Mouse (Mus musculus): ENCODE measurements around the gene Clcnkb. TPM values are rescaled to one million over a fixed set of nuclear protein-coding genes. Genes with fewer than 3 reads are reported as not detected.

Clcnkb gene
- polyA plus RNA-seq, 1 experiment, result 0.23 TPM

GRCm38 (mm10) chr4:141420886-141421285 is 5.1 kb upstream of the Clcnkb start:
- TF ChIP-seq MAX (IDR thresholded peaks at IDR 0.05; ENCODE audit: low read depth) (no peak), POLR2A (IDR thresholded peaks at IDR 0.05; ENCODE audit: insufficient read length, low read depth) (no peak), TCF3 (IDR thresholded peaks at IDR 0.05; ENCODE audit: insufficient read length, low read depth) (no peak), USF1 (IDR thresholded peaks at IDR 0.05; ENCODE audit: low read depth) (no peak), E2F4 (IDR thresholded peaks at IDR 0.05; ENCODE audit: insufficient read depth) (no peak), SRF (IDR thresholded peaks at IDR 0.05; ENCODE audit: control insufficient read depth, insufficient read length, low read depth) (no peak), MYOD1 (IDR thresholded peaks at IDR 0.05; ENCODE audit: control insufficient read depth in 1 of 3, insufficient read length in 2 of 3, low read depth in 2 of 3) (no peak)
- Histone ChIP-seq H3ac (ENCODE audit: control insufficient read depth, insufficient read length) (no peak overlapping the region), H3K27me3 (ENCODE audit: control insufficient read depth, insufficient read depth, insufficient read length) (no peaks in the 10 kb centered on the region), H3K4me2 (ENCODE audit: low read depth) (no peak overlapping the region), H3K79me2 (ENCODE audit: control insufficient read depth, insufficient read depth) (no peaks in the 10 kb centered on the region), H3K36me3 (ENCODE audit: control insufficient read depth, insufficient read depth) (no peaks in the 10 kb centered on the region), H3K4me3 (no peak overlapping the region)

GRCm38 (mm10) chr4:141420192-141420829 is 4.5 kb upstream of the Clcnkb start, which contains the start of gene Hspb7:
Hspb7 (plus strand) TSS chr4:141420779.
- H3K4me3 ChIP-seq, result peak within 1 kb of the TSS; percentile 8
- H3K36me3 ChIP-seq (ENCODE audit: control insufficient read depth, insufficient read depth), result no peaks in the 10 kb centered on the region
- no peaks in the 10 kb centered on the region for H3K79me2 ChIP-seq (ENCODE audit: control insufficient read depth, insufficient read depth)
- H3K27me3 ChIP-seq (ENCODE audit: control insufficient read depth, insufficient read depth, insufficient read length), result no peaks in the 10 kb centered on the region
- H3ac ChIP-seq (ENCODE audit: control insufficient read depth, insufficient read length), result no peak within 1 kb of the TSS
- TF ChIP-seq MYOD1 (IDR thresholded peaks at IDR 0.05; ENCODE audit: control insufficient read depth in 1 of 3, insufficient read length in 2 of 3, low read depth in 2 of 3) (peak in 1 of 3 experiments; percentile 10), REST (IDR thresholded peaks at IDR 0.05; ENCODE audit: insufficient read depth, insufficient read length) (no peak)
- H3K4me2 ChIP-seq (ENCODE audit: low read depth), result peak within 1 kb of the TSS; percentile 48

- no peaks in the 10 kb centered on the region for H3K36me3 ChIP-seq (ENCODE audit: control insufficient read depth, insufficient read depth)
- no peak overlapping the region for H3K4me3 ChIP-seq
- peak overlapping the region; percentile 27 for H3K4me2 ChIP-seq (ENCODE audit: low read depth)
- H3ac ChIP-seq (ENCODE audit: control insufficient read depth, insufficient read length), result no peak overlapping the region
- TF ChIP-seq USF1 (IDR thresholded peaks at IDR 0.05; ENCODE audit: low read depth) (no peak), TCF3 (IDR thresholded peaks at IDR 0.05; ENCODE audit: insufficient read length, low read depth) (no peak), SRF (IDR thresholded peaks at IDR 0.05; ENCODE audit: control insufficient read depth, insufficient read length, low read depth) (no peak), MYOD1 (IDR thresholded peaks at IDR 0.05; ENCODE audit: control insufficient read depth in 1 of 3, insufficient read length in 2 of 3, low read depth in 2 of 3) (peak in 1 of 3 experiments; percentile 6), REST (IDR thresholded peaks at IDR 0.05; ENCODE audit: insufficient read depth, insufficient read length) (no peak), POLR2AphosphoS2 (IDR thresholded peaks at IDR 0.05; ENCODE audit: insufficient read length, low read depth) (no peak), POLR2A (IDR thresholded peaks at IDR 0.05; ENCODE audit: insufficient read length, low read depth) (no peak), MYOG (IDR thresholded peaks at IDR 0.05; ENCODE audit: control insufficient read depth in 1 of 3, insufficient read depth in 1 of 3, insufficient read length in 2 of 3, low read depth in 2 of 3) (peak in 1 of 3 experiments; percentile 1)
- H3K79me2 ChIP-seq (ENCODE audit: control insufficient read depth, insufficient read depth), result no peaks in the 10 kb centered on the region
- no peaks in the 10 kb centered on the region for H3K27me3 ChIP-seq (ENCODE audit: control insufficient read depth, insufficient read depth, insufficient read length)
These were observed 3.8 kb upstream of the Clcnkb start for GRCm38 (mm10) chr4:141419398-141420191.

- Histone ChIP-seq H3K27me3 (ENCODE audit: control insufficient read depth, insufficient read depth, insufficient read length) (no peaks in the 10 kb centered on the region), H3K36me3 (ENCODE audit: control insufficient read depth, insufficient read depth) (no peaks in the 10 kb centered on the region), H3ac (ENCODE audit: control insufficient read depth, insufficient read length) (no peak overlapping the region), H3K79me2 (ENCODE audit: control insufficient read depth, insufficient read depth) (no peaks in the 10 kb centered on the region), H3K4me2 (ENCODE audit: low read depth) (no peak overlapping the region), H3K4me3 (no peak overlapping the region)
- TF ChIP-seq POLR2A (IDR thresholded peaks at IDR 0.05; ENCODE audit: insufficient read length, low read depth) (no peak), MYOD1 (IDR thresholded peaks at IDR 0.05; ENCODE audit: control insufficient read depth in 1 of 3, insufficient read length in 2 of 3, low read depth in 2 of 3) (no peak), SRF (IDR thresholded peaks at IDR 0.05; ENCODE audit: control insufficient read depth, insufficient read length, low read depth) (no peak)
These were observed 4.3 kb downstream of the Clcnkb start for GRCm38 (mm10) chr4:141411430-141411992.

GRCm38 (mm10) chr4:141408577-141408976 is 7.2 kb downstream of the Clcnkb start:
- no peak overlapping the region for H3K4me2 ChIP-seq (ENCODE audit: low read depth)
- no peak overlapping the region for H3K4me3 ChIP-seq
- H3K79me2 ChIP-seq (ENCODE audit: control insufficient read depth, insufficient read depth), result no peaks in the 10 kb centered on the region
- no peak overlapping the region for H3ac ChIP-seq (ENCODE audit: control insufficient read depth, insufficient read length)
- TF ChIP-seq TCF3 (IDR thresholded peaks at IDR 0.05; ENCODE audit: insufficient read length, low read depth) (no peak), CEBPB (IDR thresholded peaks at IDR 0.05; ENCODE audit: insufficient read depth, poor library complexity, severe bottlenecking) (no peak), E2F4 (IDR thresholded peaks at IDR 0.05; ENCODE audit: insufficient read depth) (no peak), MYOD1 (IDR thresholded peaks at IDR 0.05; ENCODE audit: control insufficient read depth in 1 of 3, insufficient read length in 2 of 3, low read depth in 2 of 3) (no peak), USF1 (IDR thresholded peaks at IDR 0.05; ENCODE audit: low read depth) (no peak), REST (IDR thresholded peaks at IDR 0.05; ENCODE audit: insufficient read depth, insufficient read length) (no peak), POLR2AphosphoS2 (IDR thresholded peaks at IDR 0.05; ENCODE audit: insufficient read length, low read depth) (no peak), SRF (IDR thresholded peaks at IDR 0.05; ENCODE audit: control insufficient read depth, insufficient read length, low read depth) (no peak), MYOG (IDR thresholded peaks at IDR 0.05; ENCODE audit: control insufficient read depth in 1 of 3, insufficient read depth in 1 of 3, insufficient read length in 2 of 3, low read depth in 2 of 3) (no peak), MAX (IDR thresholded peaks at IDR 0.05; ENCODE audit: low read depth) (no peak), POLR2A (IDR thresholded peaks at IDR 0.05; ENCODE audit: insufficient read length, low read depth) (no peak), TCF12 (IDR thresholded peaks at IDR 0.05; ENCODE audit: insufficient read depth, poor library complexity, severe bottlenecking) (no peak)
- H3K36me3 ChIP-seq (ENCODE audit: control insufficient read depth, insufficient read depth), result no peaks in the 10 kb centered on the region
- H3K27me3 ChIP-seq (ENCODE audit: control insufficient read depth, insufficient read depth, insufficient read length), result no peaks in the 10 kb centered on the region
